Mouse (Mus musculus) heart, embryonic 15.5 days (tissue): ENCODE measurements around the gene Syngr2. TPM values are rescaled to one million over a fixed set of nuclear protein-coding genes. Genes with fewer than 3 reads are reported as not detected.

Experiments used
- ATAC-seq: fragments of 200-750 bp; cut with Nextera tagmentation; replicated peaks from 2 replicates; pipeline ENCODE4 v1.8.0; 2017; ENCODE audit warnings: low read depth, moderate TSS enrichment; ENCODE audit not compliant: insufficient number of reproducible peaks, insufficient read depth, low FRiP score
- H3K27ac ChIP-seq: fragments of 300-500 bp; sonication (generic); 2 replicates; pipeline ENCODE4 v1.5.1; 2015; ENCODE audit warnings: mild to moderate bottlenecking, inconsistent platforms
- H3K27me3 ChIP-seq: fragments of 300-500 bp; sonication (generic); 2 replicates; pipeline ENCODE4 v1.6.1; 2015; ENCODE audit warnings: inconsistent platforms
- H3K36me3 ChIP-seq: fragments of 300-500 bp; sonication (generic); 2 replicates; pipeline ENCODE4 v1.6.1; 2015; ENCODE audit warnings: mild to moderate bottlenecking, inconsistent platforms
- H3K4me1 ChIP-seq: fragments of 300-500 bp; sonication (generic); replicated peaks from 2 replicates; pipeline ENCODE4 v1.6.1; 2015; ENCODE audit warnings: inconsistent platforms
- H3K4me2 ChIP-seq: fragments of 300-500 bp; sonication (generic); 2 replicates; pipeline ENCODE4 v1.6.1; 2015; ENCODE audit warnings: inconsistent platforms, mild to moderate bottlenecking, moderate library complexity
- H3K4me3 ChIP-seq: fragments of 300-500 bp; sonication (generic); 2 replicates; pipeline ENCODE4 v1.5.1; 2015; ENCODE audit warnings: mild to moderate bottlenecking, inconsistent platforms
- H3K9ac ChIP-seq: fragments of 300-500 bp; sonication (generic); 2 replicates; pipeline ENCODE4 v1.6.1; 2015; ENCODE audit warnings: mild to moderate bottlenecking, inconsistent platforms
- H3K9me3 ChIP-seq: fragments of 300-500 bp; sonication (generic); replicated peaks from 2 replicates; pipeline ENCODE4 v1.6.1; 2016; ENCODE audit warnings: inconsistent platforms
- WGBS: fragments of 180-500 bp; shearing (Covaris S2); methylation state at CpG from one replicate; pipeline ENCODE4 v1.1.7; 2015; ENCODE audit warnings: mixed read lengths; 5-methylcytosine and 5-hydroxymethylcytosine counted together
- polyA plus RNA-seq: library from polyadenylated mRNA; unstranded; fragments of >200 nt; fragmentation: Nextera tagmentation; extraction: Ambion mirVana; gene quantifications from 2 replicates; pipeline ENCODE4 v1.2.1, GENCODE M21; 2015

Gene Syngr2
- polyA plus RNA-seq, 1 experiment from 2014 or later = 84.6 TPM

DNA sequence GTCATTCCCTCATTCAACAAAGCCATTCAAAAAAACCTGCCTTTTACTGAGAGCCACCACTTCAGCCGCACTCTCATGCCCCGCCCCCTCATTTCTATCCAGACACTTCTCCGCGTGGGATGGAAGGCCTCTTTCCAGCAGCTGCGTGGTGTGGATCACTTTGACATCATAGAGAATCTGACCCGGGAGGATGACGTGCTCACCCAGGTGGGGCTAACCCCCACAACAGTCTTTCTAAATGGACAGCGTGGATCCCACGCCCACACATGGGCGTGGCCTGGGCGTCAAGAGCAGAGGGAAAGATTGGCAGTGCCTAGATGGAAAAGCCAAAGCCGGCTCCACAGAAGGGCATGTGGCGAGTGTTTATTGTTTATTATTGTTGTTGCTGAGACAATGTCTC, 26.8 kb downstream of the Syngr2 start:
- no peak for ATAC-seq
- Histone ChIP-seq H3K9me3 (no peaks in the 10 kb centered on the region), H3K4me1 (peaks cover 33% of the 10 kb centered on the region), H3K4me3 (peak overlapping the region; percentile 23), H3K27me3 (no peaks in the 10 kb centered on the region), H3K9ac (no peak overlapping the region), H3K27ac (no peak overlapping the region), H3K36me3 (no peaks in the 10 kb centered on the region), H3K4me2 (peak overlapping the region; percentile 55)
- 28% methylated on average over 13 of the region's 13 CpGs for WGBS

GRCm38 (mm10) chr11:117838572-117838971, 29.1 kb downstream of the Syngr2 start:
- peak; percentile 41; the same call in 1 of the 2 replicates for ATAC-seq
- Histone ChIP-seq H3K9me3 (no peaks in the 10 kb centered on the region), H3K27me3 (no peaks in the 10 kb centered on the region), H3K27ac (peak overlapping the region; percentile 51), H3K36me3 (no peaks in the 10 kb centered on the region), H3K4me2 (no peak overlapping the region), H3K4me3 (no peak overlapping the region), H3K9ac (no peak overlapping the region), H3K4me1 (peaks cover 25% of the 10 kb centered on the region)
- 71% methylated on average over 2 of the region's 2 CpGs for WGBS

GRCm38 (mm10) chr11:117839021-117839420, 29.6 kb downstream of the Syngr2 start:
- H3K9ac ChIP-seq = no peak overlapping the region
- H3K27me3 ChIP-seq = no peaks in the 10 kb centered on the region
- no peak overlapping the region for H3K4me2 ChIP-seq

GRCm38 (mm10) chr11:117840910-117841309, 31.4 kb downstream of the Syngr2 start:
- no peak for ATAC-seq
- H3K4me1 ChIP-seq = peaks cover 25% of the 10 kb centered on the region
- H3K4me2 ChIP-seq = no peak overlapping the region
- no peaks in the 10 kb centered on the region for H3K36me3 ChIP-seq
- H3K27me3 ChIP-seq = no peaks in the 10 kb centered on the region
- WGBS = 22% methylated on average over 1 of the region's 1 CpGs
- no peak overlapping the region for H3K4me3 ChIP-seq
- peak overlapping the region; percentile 48 for H3K27ac ChIP-seq
- 0 out of 2 replicates have a peak overlapping the region, but pooled peaks have one; percentile 0 for H3K9ac ChIP-seq
- H3K9me3 ChIP-seq = no peaks in the 10 kb centered on the region

More at GRCm38 (mm10) chr11:117839021-117839420, 29.6 kb downstream of the Syngr2 start:
- Histone ChIP-seq H3K4me3 (no peak overlapping the region), H3K27ac (peak overlapping the region; percentile 51), H3K36me3 (no peaks in the 10 kb centered on the region), H3K4me1 (peaks cover 25% of the 10 kb centered on the region), H3K9me3 (no peaks in the 10 kb centered on the region)
- no peak for ATAC-seq
- WGBS = 85% methylated on average over 1 of the region's 1 CpGs

- Histone ChIP-seq H3K9ac (no peak overlapping the region), H3K4me3 (no peak overlapping the region), H3K27me3 (no peaks in the 10 kb centered on the region), H3K4me1 (peaks cover 26% of the 10 kb centered on the region), H3K9me3 (no peaks in the 10 kb centered on the region), H3K27ac (no peak overlapping the region), H3K4me2 (no peak overlapping the region), H3K36me3 (no peaks in the 10 kb centered on the region)
- WGBS = 81% methylated on average over 2 of the region's 2 CpGs
- ATAC-seq = no peak
Observed at GRCm38 (mm10) chr11:117843434-117843833, 34.0 kb downstream of the Syngr2 start.

- Histone ChIP-seq H3K4me1 (peaks cover 26% of the 10 kb centered on the region), H3K9me3 (no peaks in the 10 kb centered on the region), H3K36me3 (no peaks in the 10 kb centered on the region), H3K4me3 (no peak overlapping the region), H3K27me3 (no peaks in the 10 kb centered on the region), H3K4me2 (no peak overlapping the region), H3K27ac (no peak overlapping the region), H3K9ac (no peak overlapping the region)
- no peak for ATAC-seq
- WGBS = 59% methylated on average over 2 of the region's 2 CpGs
Observed at GRCm38 (mm10) chr11:117844997-117845396, 35.5 kb downstream of the Syngr2 start.

GRCm38 (mm10) chr11:117845651-117846050, 36.2 kb downstream of the Syngr2 start:
- Histone ChIP-seq H3K4me2 (no peak overlapping the region), H3K9me3 (no peaks in the 10 kb centered on the region), H3K36me3 (no peaks in the 10 kb centered on the region), H3K27me3 (no peaks in the 10 kb centered on the region), H3K4me3 (no peak overlapping the region), H3K27ac (no peak overlapping the region), H3K9ac (no peak overlapping the region), H3K4me1 (peaks cover 30% of the 10 kb centered on the region)
- no peak for ATAC-seq
- WGBS = 79% methylated on average over 2 of the region's 2 CpGs

DNA sequence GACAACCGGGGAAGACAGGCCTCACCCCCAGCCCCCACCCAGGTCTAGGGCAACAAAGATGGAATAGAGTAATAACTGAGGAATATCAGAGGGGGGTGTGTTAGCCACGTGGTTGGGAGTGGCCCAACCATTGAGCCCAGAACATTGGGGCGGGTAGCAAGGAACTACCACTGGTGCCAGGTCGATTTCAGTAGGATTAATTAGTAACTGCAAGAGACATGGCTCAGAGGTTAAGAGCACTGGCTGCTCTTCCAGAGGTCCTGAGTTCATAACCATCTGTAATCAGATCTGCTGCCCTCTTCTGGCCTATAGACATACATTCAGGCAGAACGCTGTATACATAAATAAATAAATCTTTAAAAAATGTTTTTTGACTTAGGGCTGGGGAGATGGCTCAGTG, 37.2 kb downstream of the Syngr2 start:
- Histone ChIP-seq H3K4me2 (no peak overlapping the region), H3K4me3 (no peak overlapping the region), H3K36me3 (0 out of 2 replicates have a peak, but pooled peaks cover under 1% of the 10 kb centered on the region), H3K27me3 (no peaks in the 10 kb centered on the region), H3K4me1 (peaks cover 29% of the 10 kb centered on the region), H3K27ac (no peak overlapping the region), H3K9ac (no peak overlapping the region), H3K9me3 (no peaks in the 10 kb centered on the region)
- no peak for ATAC-seq
- WGBS = 46% methylated on average over 5 of the region's 5 CpGs

DNA sequence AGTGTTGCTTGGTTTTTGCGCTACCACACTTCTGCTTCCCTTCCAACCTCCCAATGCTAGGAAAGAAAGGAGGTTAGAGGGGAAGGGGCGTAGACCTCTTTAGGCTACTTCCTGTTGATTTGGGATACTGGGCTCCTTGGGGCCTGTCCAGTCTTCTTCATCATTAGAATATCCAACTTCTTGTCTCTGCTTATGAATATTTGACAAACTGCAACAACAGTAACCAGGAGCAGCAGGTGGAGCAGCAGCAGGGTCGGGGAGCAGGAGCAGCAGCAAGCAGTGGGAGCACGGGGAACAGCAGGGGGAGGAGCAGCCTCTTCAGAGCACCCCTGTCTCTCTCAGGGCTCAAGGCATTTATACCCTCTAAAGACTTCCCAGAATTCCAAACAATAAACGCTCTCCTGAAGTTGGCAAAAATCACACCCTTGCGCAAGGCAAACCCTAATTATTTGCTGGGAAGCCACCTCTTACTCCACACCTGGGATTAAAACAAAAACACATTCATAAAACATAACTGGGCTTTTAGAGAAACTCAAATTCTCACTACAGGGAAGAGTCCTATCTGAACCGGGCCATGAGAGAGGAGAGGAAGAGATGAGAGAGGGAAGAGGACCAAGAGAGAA, 38.2 kb downstream of the Syngr2 start:
- 80% methylated on average over 7 of the region's 7 CpGs for WGBS
- peak overlapping the region; percentile 72 for H3K4me3 ChIP-seq
- no peak for ATAC-seq
- peaks cover 9% of the 10 kb centered on the region for H3K36me3 ChIP-seq
- H3K9me3 ChIP-seq = no peaks in the 10 kb centered on the region
- peak overlapping the region; percentile 97 for H3K27ac ChIP-seq
- peak overlapping the region; percentile 84 for H3K4me2 ChIP-seq
- peak overlapping the region; percentile 85; the same call in 1 of the 2 replicates for H3K9ac ChIP-seq
- no peaks in the 10 kb centered on the region for H3K27me3 ChIP-seq
- peaks cover 29% of the 10 kb centered on the region for H3K4me1 ChIP-seq

DNA sequence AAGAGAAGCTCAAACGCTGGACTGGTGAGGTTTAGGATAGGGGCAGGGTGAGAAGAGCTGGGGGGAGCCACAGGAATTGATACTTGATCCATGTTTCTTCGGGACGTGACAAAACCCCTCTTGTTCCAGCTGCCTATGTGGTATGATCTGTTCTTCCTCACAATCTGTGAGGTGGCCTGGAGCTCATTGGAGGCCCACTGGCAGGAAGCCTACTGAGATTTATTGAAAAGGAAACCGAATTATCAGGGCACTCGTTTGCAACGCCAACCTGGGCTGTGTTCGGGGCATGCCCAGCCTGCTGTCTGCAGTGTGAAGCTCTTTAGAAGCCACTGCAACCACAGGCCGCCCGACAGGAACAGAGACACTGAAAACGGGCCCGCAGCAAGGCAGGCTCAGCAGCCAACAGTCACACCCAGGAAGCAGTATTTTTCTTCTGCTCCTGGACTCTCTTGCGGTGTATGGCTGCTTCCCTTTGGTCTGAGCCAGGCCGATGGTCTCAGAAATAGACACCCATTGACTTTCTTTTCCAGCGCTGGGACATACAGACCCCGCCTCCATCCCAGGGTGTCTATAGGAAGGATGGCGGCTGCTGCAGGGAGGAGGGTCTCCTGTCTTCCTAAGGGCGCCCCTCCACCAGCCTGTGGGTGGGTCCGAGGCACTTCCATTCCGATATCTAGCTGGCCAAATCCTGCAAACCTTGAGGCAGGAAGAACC, 39.0 kb downstream of the Syngr2 start:
- Histone ChIP-seq H3K4me1 (peaks cover 29% of the 10 kb centered on the region), H3K27me3 (no peaks in the 10 kb centered on the region), H3K27ac (peak overlapping the region; percentile 97), H3K4me2 (peak overlapping the region; percentile 84), H3K4me3 (peak overlapping the region; percentile 72), H3K36me3 (peaks cover 15% of the 10 kb centered on the region), H3K9me3 (no peaks in the 10 kb centered on the region), H3K9ac (peak overlapping the region; percentile 85)
- peak; percentile 73 for ATAC-seq
- 5% methylated on average over 19 of the region's 19 CpGs for WGBS

DNA sequence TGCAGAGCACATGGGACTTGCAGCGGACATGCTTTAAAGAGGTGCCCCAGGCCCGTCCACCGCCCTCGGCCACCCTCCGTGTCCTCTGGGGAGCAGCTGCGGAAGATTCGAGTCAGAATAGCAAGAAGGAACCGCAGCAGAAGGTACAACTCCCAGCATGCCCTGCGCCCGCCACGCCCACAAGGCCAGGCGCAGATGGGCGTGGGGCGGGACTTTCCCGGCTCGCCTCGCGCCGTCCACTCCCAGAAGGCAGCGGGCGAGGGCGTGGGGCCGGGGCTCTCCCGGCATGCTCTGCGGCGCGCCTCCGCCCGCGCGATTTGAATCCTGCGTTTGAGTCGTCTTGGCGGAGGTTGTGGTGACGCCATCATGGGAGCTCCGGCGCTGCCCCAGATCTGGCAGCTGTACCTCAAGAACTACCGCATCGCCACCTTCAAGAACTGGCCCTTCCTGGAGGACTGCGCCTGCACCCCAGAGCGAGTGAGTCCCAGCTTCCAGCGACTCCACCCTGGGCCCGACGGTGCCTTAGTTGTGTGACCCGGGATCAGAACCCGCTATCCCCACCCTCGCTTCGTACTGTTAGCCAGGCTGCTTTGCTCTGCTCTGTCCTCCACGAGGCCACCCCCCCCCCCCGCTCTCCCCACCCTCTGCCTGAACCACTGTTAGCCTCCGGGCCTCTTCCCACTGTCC, 39.7 kb downstream of the Syngr2 start, which contains the start of gene Birc5:
Birc5 (plus strand) TSS at position 267 of the 687 bp plus-strand sequence.
- Histone ChIP-seq H3K27me3 (no peaks in the 10 kb centered on the region), H3K9ac (peak within 1 kb of the TSS; percentile 85), H3K36me3 (peaks cover 21% of the 10 kb centered on the region), H3K4me3 (peak within 1 kb of the TSS; percentile 72), H3K27ac (peak within 1 kb of the TSS; percentile 97), H3K4me1 (peaks cover 29% of the 10 kb centered on the region), H3K9me3 (no peaks in the 10 kb centered on the region), H3K4me2 (peak within 1 kb of the TSS; percentile 84)
- under 1% methylated on average over 51 of the region's 51 CpGs for WGBS
- ATAC-seq = peak; percentile 92
